16 mouse cellular contexts compared by ENCODE assay signal in genomic region chr15:98096957-98097356, GRCm38 (mm10). TPM values are rescaled to one million over a fixed set of nuclear protein-coding genes. Genes with fewer than 3 reads are reported as not detected.
DNase-seq lines count a peak whose midpoint lies in the region; ATAC-seq and TF ChIP-seq lines count a peak whose summit lies in the region.
"Had no signal": no experiment of that assay in that cellular context is flagged by ENCODE, and none has a peak within 500 bp of the region (broad histone marks: within the 10 kb centered on the region; RNA-seq: fewer than 3 reads in every experiment).

No protein-coding gene starts in this region.

- H3K4me3 ChIP-seq in heart, adult 2 months, result no peak overlapping the region
- no peak overlapping the region for H3K4me3 ChIP-seq in lung, postnatal 0 days (ENCODE audit: low read depth, low read length)
- H3K4me3 ChIP-seq: forebrain, embryonic 10.5 days; heart, embryonic 15.5 days; megakaryocyte, embryonic 14.5 days; neural tube, embryonic 12.5 days had no signal

- no peak for DNase-seq in heart, adult 2 months
- no peak for DNase-seq in heart, postnatal 25 days (ENCODE audit: low spot score)
- no peak for DNase-seq in lung, postnatal 0 days (ENCODE audit: low spot score)
- no peak for DNase-seq in lung, adult 18-20 months
- peak; percentile 39 for DNase-seq in NIH3T3 (ENCODE audit: low read depth)
- DNase-seq in naive thymus-derived CD4-positive, alpha-beta T cell, adult 2 months (ENCODE audit: low read depth), result peak; percentile 37
- DNase-seq in heart, adult 8-10 months (ENCODE audit: low spot score), result no peak
- DNase-seq in left cerebral cortex, postnatal 25 days (ENCODE audit: low spot score in 2 of 2), result no peak
- DNase-seq: adrenal gland, adult 2 months; cerebellum, adult 11-12 months; right cerebral cortex, postnatal 25 days had no signal

- H3K79me2 ChIP-seq in heart, adult 2 months (replicated peaks; ENCODE audit: control insufficient read depth, insufficient read depth, low read length), result no peaks in the 10 kb centered on the region

- peak; percentile 46 for TF ChIP-seq CTCF in heart, adult 2 months (IDR thresholded peaks at IDR 0.05)
- TF ChIP-seq CTCF in lung, postnatal 0 days (IDR thresholded peaks at IDR 0.05), result peak; percentile 29

- no peak overlapping the region for H3K4me2 ChIP-seq in lung, postnatal 0 days (replicated peaks; ENCODE audit: low read depth, low read length)
- H3K4me2 ChIP-seq: heart, embryonic 15.5 days; neural tube, embryonic 12.5 days had no signal

- TF ChIP-seq POLR2A in heart, adult 2 months (IDR thresholded peaks at IDR 0.05; ENCODE audit: insufficient read depth, low read depth, low read length), result no peak

- intact Hi-C loops in heart, adult 2 months (cut with DNase I), result loop anchor here (10.0 kb wide), 1 partner anchor 298 kb away; no protein-coding TSS in a partner anchor
- intact Hi-C loops in heart, postnatal 25 days (cut with DNase I), result no loop called here
- intact Hi-C loops in left cerebral cortex, postnatal 25 days (cut with DNase I), result loop anchor here (10.0 kb wide), 2 partner anchors 198 to 408 kb away; partner anchors contain the start of gene Zfp641

- no peaks in the 10 kb centered on the region for H3K9me3 ChIP-seq in lung, postnatal 0 days (ENCODE audit: low read length)
- H3K9me3 ChIP-seq: forebrain, embryonic 10.5 days; heart, embryonic 15.5 days; megakaryocyte, embryonic 14.5 days; neural tube, embryonic 12.5 days had no signal

- ATAC-seq in lung, postnatal 0 days, result no peak
- ATAC-seq: intestine, embryonic 16.5 days had no signal

- H3K4me1 ChIP-seq in heart, adult 2 months (ENCODE audit: control insufficient read depth, insufficient read depth, low read length), result peaks cover 4% of the 10 kb centered on the region
- H3K4me1 ChIP-seq in lung, postnatal 0 days (ENCODE audit: insufficient read depth, low read depth, low read length), result peaks cover 6% of the 10 kb centered on the region; the same call in 1 of the 2 replicates

- no peak for TF ChIP-seq EP300 in heart, adult 2 months (IDR thresholded peaks at IDR 0.05; ENCODE audit: insufficient read depth, low read depth, low read length)
- TF ChIP-seq EP300 in lung, postnatal 0 days (IDR thresholded peaks at IDR 0.05), result no peak

- no peak overlapping the region for H3K27ac ChIP-seq in heart, adult 2 months
- H3K27ac ChIP-seq in lung, postnatal 0 days (ENCODE audit: low read length), result no peak overlapping the region
- H3K27ac ChIP-seq: forebrain, embryonic 10.5 days; heart, embryonic 15.5 days; neural tube, embryonic 12.5 days had no signal

- 49% methylated on average over 3 of the region's 3 CpGs for WGBS in heart, adult 2 months
- 55% methylated on average over 3 of the region's 3 CpGs for WGBS in lung, postnatal 0 days

- H3K27me3 ChIP-seq in heart, adult 2 months (ENCODE audit: control insufficient read depth, insufficient read depth, low read length), result no peaks in the 10 kb centered on the region; the same call in 1 of the 2 replicates
- H3K27me3 ChIP-seq in lung, postnatal 0 days (replicated peaks; ENCODE audit: insufficient read depth, low read length), result no peaks in the 10 kb centered on the region
- H3K27me3 ChIP-seq: heart, embryonic 15.5 days; megakaryocyte, embryonic 14.5 days; neural tube, embryonic 12.5 days had no signal

- no peak overlapping the region for H3K9ac ChIP-seq in heart, adult 2 months (ENCODE audit: low read depth, low read length)
- no peak overlapping the region for H3K9ac ChIP-seq in lung, postnatal 0 days (replicated peaks; ENCODE audit: low read depth)
- H3K9ac ChIP-seq: heart, embryonic 15.5 days; neural tube, embryonic 12.5 days had no signal

- H3K36me3 ChIP-seq in heart, adult 2 months (ENCODE audit: control insufficient read depth, insufficient read depth, low read length), result peaks cover 4% of the 10 kb centered on the region
- no peaks in the 10 kb centered on the region for H3K36me3 ChIP-seq in lung, postnatal 0 days (ENCODE audit: insufficient read depth, low read length)
- H3K36me3 ChIP-seq: forebrain, embryonic 10.5 days; heart, embryonic 15.5 days; neural tube, embryonic 12.5 days had no signal

RNA-seq across cellular contexts. Expression of gene Senp1, which starts 3.4 kb away (rescaled TPM):
- total RNA-seq in heart, adult 2 months (2021), result 1 to 10 TPM; 9.8 to 10.0 TPM
- 5.3 and 10.1 TPM in 2 replicates for polyA plus RNA-seq in heart, adult 2 months (2012; rRNA removed)
- total RNA-seq in heart, postnatal 25 days (2021), result 10 to 100 TPM in 1 of 2 experiments, 1 to 10 TPM in 1; 9.9 to 10.2 TPM
- polyA plus RNA-seq in lung, postnatal 0 days (2015; fragmentation: Nextera tagmentation; extraction: Ambion mirVana), result 9.2 and 10.2 TPM in 2 replicates
- total RNA-seq in heart, adult 8-10 months (2022), result 1 to 10 TPM; 8.4 to 9.5 (median 8.7) TPM
- 10 to 100 TPM in 1 of 2 experiments, 1 to 10 TPM in 1; 9.6 to 12.5 TPM for total RNA-seq in left cerebral cortex, postnatal 25 days (2021)

RNA-seq across cellular contexts. Expression of gene Pfkm, which starts 4.6 kb away (rescaled TPM):
- 100 to 1,000 TPM; 800 to 921 TPM for total RNA-seq in heart, adult 2 months (2021)
- polyA plus RNA-seq in heart, adult 2 months (2012; rRNA removed), result 521 and 828 TPM in 2 replicates
- total RNA-seq in heart, postnatal 25 days (2021), result 100 to 1,000 TPM; 887 to 925 TPM
- 12.8 and 15.5 TPM in 2 replicates for polyA plus RNA-seq in lung, postnatal 0 days (2015; fragmentation: Nextera tagmentation; extraction: Ambion mirVana)
- total RNA-seq in heart, adult 8-10 months (2022), result 1,000 to 10,000 TPM in 1 of 4 experiments, 100 to 1,000 TPM in 3; 958 to 1,060 (median 998) TPM
- total RNA-seq in left cerebral cortex, postnatal 25 days (2021), result 100 to 1,000 TPM; 398 to 408 TPM

Comparison
In these comparisons a context has a peak if more than half of its experiments do, and no peak if none do; other contexts are left out.
1. DNase-seq: peak in NIH3T3 (single experiment) and naive thymus-derived CD4-positive, alpha-beta T cell, adult 2 months (single experiment); none in heart, adult 2 months (0 of 2), heart, postnatal 25 days (single experiment), lung, postnatal 0 days (single experiment), lung, adult 18-20 months (0 of 2), heart, adult 8-10 months (single experiment) and left cerebral cortex, postnatal 25 days (0 of 2).